Mouse (Mus musculus) ES-E14 (cell line): ENCODE data around the gene Cubn. TPM values are rescaled to one million over a fixed set of nuclear protein-coding genes. Genes with fewer than 3 reads are reported as not detected.

Source experiments
- DNase-seq: peaks from one replicate; pipeline ENCODE4 v3.0.0-alpha.2; 2013; ENCODE audit warnings: low read depth, low spot score
- H3K27ac ChIP-seq: 2 replicates; pipeline ENCODE4 v1.5.1; 2012; ENCODE audit warnings: low read depth, mild to moderate bottlenecking, low read length, moderate library complexity, mixed read lengths; ENCODE audit not compliant: poor library complexity, insufficient read depth, severe bottlenecking
- H3K36me3 ChIP-seq: 2 replicates; pipeline ENCODE4 v1.6.1; 2012; ENCODE audit warnings: mild to moderate bottlenecking, low read length, moderate library complexity, mixed read lengths; ENCODE audit not compliant: control insufficient read depth, poor library complexity, insufficient read depth, severe bottlenecking
- H3K4me1 ChIP-seq, 2 experiments: fragments of 150-350 bp in 1 of 2; sonication (generic) in 1 of 2; 2 replicates each; pipeline ENCODE4 v1.6.1; 2012; ENCODE audit warnings: low read length in 2 of 2, mild to moderate bottlenecking in 1 of 2, mixed read lengths in 1 of 2; ENCODE audit not compliant: control insufficient read depth in 2 of 2, insufficient read depth in 2 of 2, poor library complexity in 1 of 2
- H3K4me3 ChIP-seq, 2 experiments: fragments of 150-350 bp in 1 of 2; sonication (generic) in 1 of 2; 2 replicates each; pipeline ENCODE4 v1.5.1; 2012; ENCODE audit warnings: low read length in 2 of 2, low read depth in 1 of 2, mild to moderate bottlenecking in 1 of 2, mixed read lengths in 1 of 2; ENCODE audit not compliant: insufficient read depth in 1 of 2, poor library complexity in 1 of 2, severe bottlenecking in 1 of 2
- H3K9ac ChIP-seq: 2 replicates; pipeline ENCODE4 v1.6.1; 2012; ENCODE audit warnings: low read depth, mild to moderate bottlenecking, low read length, mixed read lengths; ENCODE audit not compliant: poor library complexity, insufficient read depth, severe bottlenecking
- H3K9me3 ChIP-seq: fragments of 150-350 bp; sonication (generic); 2 replicates; pipeline ENCODE4 v1.6.1; 2012; ENCODE audit warnings: low read depth, mild to moderate bottlenecking, low read length; ENCODE audit not compliant: control insufficient read depth, insufficient read depth
- CHD2 ChIP-seq: IDR thresholded peaks from 2 replicates; pipeline ENCODE4 v1.6.1; 2014; ENCODE audit warnings: mild to moderate bottlenecking, low read depth, low read length, inconsistent platforms
- HCFC1 ChIP-seq: IDR thresholded peaks from 2 replicates; pipeline ENCODE4 v1.6.1; 2012; ENCODE audit warnings: low read length, inconsistent platforms, borderline replicate concordance; ENCODE audit not compliant: insufficient read depth
- MAFK ChIP-seq: IDR thresholded peaks from 2 replicates; pipeline ENCODE4 v1.6.1; 2014; ENCODE audit warnings: mild to moderate bottlenecking, low read depth, low read length, inconsistent platforms; ENCODE audit not compliant: insufficient read depth
- ZC3H11A ChIP-seq: IDR thresholded peaks from 2 replicates; pipeline ENCODE4 v1.6.1; 2012; ENCODE audit warnings: low read depth, mild to moderate bottlenecking, inconsistent platforms, low read length, borderline replicate concordance
- ZNF384 ChIP-seq: IDR thresholded peaks from 2 replicates; pipeline ENCODE4 v1.6.1; 2012; ENCODE audit warnings: low read depth, low read length, inconsistent platforms
- in situ Hi-C, 2 experiments: fragments of 600-800 bp; cut with MboI; formaldehyde crosslinking; loops; one replicate each; pipeline ENCODE4 v1.15.1; 2025; ENCODE audit warnings: low sequenced_read_pairs in 2 of 2, inconsistent platforms in 1 of 2; ENCODE audit not compliant: unreplicated experiment in 2 of 2
- total RNA-seq: library from RNA; depleted of rRNA; stranded (reverse); fragments of 300-350 nt; gene quantifications from 2 replicates; pipeline ENCODE4 v1.2.3, GENCODE M21; 2012

The Cubn gene
- total RNA-seq, 1 experiment, result 18.2 TPM

- no peak for DNase-seq
- H3K9me3 ChIP-seq, result no peaks in the 10 kb centered on the region
- H3K4me3 ChIP-seq, result no peak overlapping the region
- no peaks in the 10 kb centered on the region for H3K36me3 ChIP-seq
- H3K9ac ChIP-seq, result no peak overlapping the region
- H3K27ac ChIP-seq, result no peak overlapping the region
- no peak for TF ChIP-seq MAFK
- TF ChIP-seq CHD2, result no peak
- no peak for TF ChIP-seq ZNF384
- TF ChIP-seq HCFC1, result no peak
- TF ChIP-seq ZC3H11A, result no peak
- in situ Hi-C loops, result no loop called here
- no peaks in the 10 kb centered on the region for H3K4me1 ChIP-seq
These were observed 21.5 kb downstream of the Cubn start for GRCm38 (mm10) chr2:13470108-13470507.

GRCm38 (mm10) chr2:13469641-13470040, 22.0 kb downstream of the Cubn start:
- TF ChIP-seq ZNF384 (no peak), HCFC1 (no peak), ZC3H11A (no peak), MAFK (no peak), CHD2 (no peak)
- in situ Hi-C loops, result no loop called here
- DNase-seq, result no peak
- Histone ChIP-seq H3K9me3 (no peaks in the 10 kb centered on the region), H3K4me3 (no peak overlapping the region), H3K36me3 (no peaks in the 10 kb centered on the region), H3K9ac (no peak overlapping the region), H3K4me1 (no peaks in the 10 kb centered on the region), H3K27ac (no peak overlapping the region)

- no peaks in the 10 kb centered on the region for H3K4me1 ChIP-seq
- in situ Hi-C loops, result no loop called here
- no peak overlapping the region for H3K9ac ChIP-seq
- no peak overlapping the region for H3K27ac ChIP-seq
- TF ChIP-seq ZC3H11A (no peak), HCFC1 (no peak), ZNF384 (no peak), CHD2 (no peak), MAFK (no peak)
- no peaks in the 10 kb centered on the region for H3K36me3 ChIP-seq
- H3K9me3 ChIP-seq, result no peaks in the 10 kb centered on the region
- no peak for DNase-seq
- no peak overlapping the region for H3K4me3 ChIP-seq
These were observed 24.9 kb downstream of the Cubn start for GRCm38 (mm10) chr2:13466685-13467084.

- TF ChIP-seq MAFK, result no peak
- no peaks in the 10 kb centered on the region for H3K9me3 ChIP-seq
- in situ Hi-C loops, result no loop called here
- no peak for DNase-seq
- no peak overlapping the region for H3K4me3 ChIP-seq
- H3K9ac ChIP-seq, result no peak overlapping the region
- no peaks in the 10 kb centered on the region for H3K4me1 ChIP-seq
- H3K27ac ChIP-seq, result no peak overlapping the region
- H3K36me3 ChIP-seq, result no peaks in the 10 kb centered on the region
These were observed 33.5 kb downstream of the Cubn start for GRCm38 (mm10) chr2:13458088-13458487.

- Histone ChIP-seq H3K36me3 (no peaks in the 10 kb centered on the region), H3K4me3 (no peak overlapping the region), H3K4me1 (no peaks in the 10 kb centered on the region), H3K9ac (no peak overlapping the region), H3K27ac (no peak overlapping the region), H3K9me3 (no peaks in the 10 kb centered on the region)
- DNase-seq, result no peak
- in situ Hi-C loops, result no loop called here
- TF ChIP-seq CHD2 (no peak), HCFC1 (no peak), ZNF384 (no peak), MAFK (no peak), ZC3H11A (no peak)
These were observed 34.8 kb downstream of the Cubn start for GRCm38 (mm10) chr2:13456821-13457220.
